Mouse (Mus musculus) forebrain, embryonic 12.5 days (tissue): ENCODE measurements around the gene Otp. TPM values are rescaled to one million over a fixed set of nuclear protein-coding genes. Genes with fewer than 3 reads are reported as not detected.
A peak's percentile ranks its signal among the peaks of the same experiment; 100 is the strongest.

Source experiments
- ATAC-seq: fragments of 200-750 bp; cut with Nextera tagmentation; 2 replicates; pipeline ENCODE4 v1.8.0; 2017; ENCODE audit warnings: moderate TSS enrichment; ENCODE audit not compliant: low FRiP score
- H3K27ac ChIP-seq: fragments of 300-500 bp; sonication (generic); 2 replicates; pipeline ENCODE4 v1.5.1; 2016; ENCODE audit warnings: mild to moderate bottlenecking
- H3K27me3 ChIP-seq: fragments of 300-500 bp; sonication (generic); 2 replicates; pipeline ENCODE4 v1.6.1; 2016; ENCODE audit warnings: mild to moderate bottlenecking
- H3K36me3 ChIP-seq: fragments of 300-500 bp; sonication (generic); replicated peaks from 2 replicates; pipeline ENCODE4 v1.6.1; 2016; ENCODE audit warnings: mild to moderate bottlenecking
- H3K4me1 ChIP-seq: fragments of 300-500 bp; sonication (generic); 2 replicates; pipeline ENCODE4 v1.6.1; 2016
- H3K4me2 ChIP-seq: fragments of 300-500 bp; sonication (generic); 2 replicates; pipeline ENCODE4 v1.6.1; 2016; ENCODE audit warnings: mild to moderate bottlenecking, moderate library complexity
- H3K4me3 ChIP-seq: fragments of 300-500 bp; sonication (generic); replicated peaks from 2 replicates; pipeline ENCODE4 v1.5.1; 2016; ENCODE audit warnings: mild to moderate bottlenecking
- H3K9ac ChIP-seq: fragments of 300-500 bp; sonication (generic); 2 replicates; pipeline ENCODE4 v1.6.1; 2016; ENCODE audit warnings: mild to moderate bottlenecking
- H3K9me3 ChIP-seq: fragments of 300-500 bp; sonication (generic); 2 replicates; pipeline ENCODE4 v1.6.1; 2016
- WGBS: fragments of 180-500 bp; shearing (Covaris S2); methylation state at CpG from one replicate; pipeline ENCODE4 v1.1.7; 2016; 5-methylcytosine and 5-hydroxymethylcytosine counted together
- polyA plus RNA-seq: library from polyadenylated mRNA; unstranded; fragments of >200 nt; fragmentation: Nextera tagmentation; extraction: Ambion mirVana; gene quantifications from 2 replicates; pipeline ENCODE4 v1.2.1, GENCODE M21; 2016

Otp gene
- 6.0 and 7.1 TPM in 2 replicates for polyA plus RNA-seq

- Histone ChIP-seq H3K4me3 (peak within 1 kb of the TSS; percentile 16; the same call in 1 of the 2 replicates), H3K36me3 (no peaks in the 10 kb centered on the region), H3K4me1 (peaks cover 11% of the 10 kb centered on the region), H3K27ac (peak within 1 kb of the TSS; percentile 63; the same call in 1 of the 2 replicates), H3K27me3 (peaks cover 76% of the 10 kb centered on the region), H3K4me2 (no peak within 1 kb of the TSS; the same call in 1 of the 2 replicates), H3K9me3 (no peaks in the 10 kb centered on the region), H3K9ac (peak within 1 kb of the TSS; percentile 13; the same call in 1 of the 2 replicates)
- peak; percentile 87 for ATAC-seq
- WGBS = under 1% methylated on average over 22 of the region's 30 CpGs
Measured at GRCm38 (mm10) chr13:94875396-94875880, at the start of gene Otp. TSS of gene Otp (plus strand) at chr13:94875602.

DNA sequence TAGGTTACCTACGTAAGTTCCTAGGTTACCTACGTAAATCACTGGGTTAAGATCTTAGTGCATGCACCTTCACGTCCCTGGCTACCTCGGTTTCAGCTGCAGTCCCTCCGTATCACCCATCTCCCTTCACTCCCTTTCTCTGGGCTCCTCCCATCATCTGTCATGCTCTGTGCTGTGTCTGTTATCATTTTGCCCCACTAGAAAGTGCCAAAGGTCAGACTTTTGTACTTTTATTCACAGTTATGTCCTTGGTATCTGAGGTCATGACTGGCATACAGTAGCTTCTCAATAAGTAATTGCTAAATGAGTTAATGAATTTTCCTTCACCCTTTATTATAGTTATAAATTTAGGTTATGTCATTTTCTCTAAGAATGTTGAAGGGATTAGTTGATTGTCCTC is 49.0 kb upstream of the Otp start:
- 96% methylated on average over 5 of the region's 5 CpGs for WGBS

DNA sequence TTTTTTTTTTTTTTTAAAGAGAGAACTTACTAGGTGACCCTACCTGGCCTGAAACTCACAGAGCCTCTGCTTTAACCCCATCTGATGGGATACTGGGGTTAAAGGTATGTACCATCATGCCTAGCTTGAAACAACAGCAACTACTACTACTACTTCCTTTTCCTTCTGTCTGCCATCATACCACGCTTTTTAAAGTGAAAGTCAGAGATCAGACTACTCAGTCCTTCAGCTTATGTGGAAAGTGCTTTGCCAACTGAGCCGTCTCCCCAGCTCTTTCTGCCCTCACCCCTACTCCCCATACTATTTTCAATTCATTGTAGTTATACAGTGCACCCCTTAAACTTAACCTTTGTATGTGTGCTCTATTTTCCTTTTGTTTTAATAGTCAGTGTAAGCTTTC is 48.4 kb upstream of the Otp start:
- Histone ChIP-seq H3K4me2 (no peak overlapping the region), H3K4me3 (no peak overlapping the region), H3K4me1 (peaks cover 10% of the 10 kb centered on the region; the same call in 1 of the 2 replicates), H3K27ac (no peak overlapping the region), H3K27me3 (no peaks in the 10 kb centered on the region), H3K9me3 (no peaks in the 10 kb centered on the region), H3K36me3 (no peaks in the 10 kb centered on the region), H3K9ac (no peak overlapping the region)
- WGBS = 76% methylated on average over 2 of the region's 2 CpGs
- ATAC-seq = no peak

More for the DNA sequence above, 49.0 kb upstream of the Otp start:
- Histone ChIP-seq H3K27me3 (no peaks in the 10 kb centered on the region), H3K4me2 (no peak overlapping the region), H3K9ac (no peak overlapping the region), H3K4me3 (no peak overlapping the region), H3K36me3 (no peaks in the 10 kb centered on the region), H3K27ac (no peak overlapping the region), H3K9me3 (no peaks in the 10 kb centered on the region), H3K4me1 (peaks cover 10% of the 10 kb centered on the region; the same call in 1 of the 2 replicates)
- no peak for ATAC-seq

DNA sequence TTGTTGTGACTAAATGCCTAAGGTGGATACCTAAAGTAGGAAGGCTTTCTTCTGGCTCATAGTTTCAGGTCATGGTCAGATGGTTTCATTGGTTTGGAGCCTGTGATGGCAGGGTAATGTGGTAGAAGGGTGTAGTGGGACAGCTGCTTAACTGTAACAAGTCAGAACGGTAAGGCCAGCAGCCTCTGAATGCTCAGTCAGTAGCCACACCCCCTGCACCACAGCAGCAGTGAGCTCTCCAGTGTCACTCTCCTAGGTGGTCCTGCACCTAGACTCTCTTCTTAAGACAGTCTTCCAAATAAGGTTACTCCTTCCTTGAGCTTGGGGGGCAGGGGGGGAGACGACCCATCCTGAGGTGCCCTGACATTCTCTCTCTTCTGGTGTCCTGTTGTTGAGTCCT is 47.6 kb upstream of the Otp start:
- H3K27ac ChIP-seq = no peak overlapping the region
- peaks cover 6% of the 10 kb centered on the region for H3K36me3 ChIP-seq
- H3K9ac ChIP-seq = no peak overlapping the region
- 40% methylated on average over 2 of the region's 2 CpGs for WGBS
- H3K4me3 ChIP-seq = no peak overlapping the region
- no peaks in the 10 kb centered on the region for H3K9me3 ChIP-seq
- no peak overlapping the region for H3K4me2 ChIP-seq
- no peak for ATAC-seq
- peaks cover 10% of the 10 kb centered on the region; the same call in 1 of the 2 replicates for H3K4me1 ChIP-seq
- H3K27me3 ChIP-seq = no peaks in the 10 kb centered on the region

DNA sequence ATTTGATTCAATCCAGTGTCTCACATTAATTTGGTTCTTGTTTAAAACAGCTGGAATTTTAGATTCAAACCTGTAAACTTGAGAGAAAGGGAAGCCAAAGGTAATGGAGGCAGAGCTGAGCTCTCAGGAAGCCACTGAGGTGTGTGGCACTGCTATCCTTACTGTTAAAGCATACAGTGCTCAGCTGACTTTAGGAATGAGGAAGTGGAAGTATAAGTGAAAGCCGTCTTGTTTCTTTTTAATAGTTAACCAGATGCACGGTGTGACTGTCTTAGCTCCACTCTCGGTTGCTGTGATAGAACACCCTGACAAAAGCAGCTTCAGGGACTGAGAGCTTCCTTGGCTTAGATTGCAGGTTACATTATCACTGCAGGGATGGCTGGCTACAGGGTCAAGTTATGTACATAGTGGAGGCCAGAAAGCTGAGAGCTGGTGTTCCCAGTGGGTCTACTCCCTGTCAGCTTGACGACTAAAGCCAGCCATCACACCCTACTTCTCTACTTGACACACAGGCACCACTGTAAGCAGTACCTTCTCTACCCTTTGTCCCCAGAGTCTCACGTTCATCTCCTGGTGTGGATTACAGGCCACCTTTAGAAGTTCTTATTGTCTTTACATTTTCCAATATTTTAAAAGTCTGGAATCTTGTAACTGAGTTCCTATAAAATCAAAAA is 37.2 kb upstream of the Otp start:
- Histone ChIP-seq H3K36me3 (peaks cover 36% of the 10 kb centered on the region), H3K4me2 (no peak overlapping the region), H3K27ac (0 out of 2 replicates have a peak overlapping the region, but pooled peaks have one; percentile 38), H3K9me3 (no peaks in the 10 kb centered on the region), H3K4me3 (no peak overlapping the region), H3K4me1 (peaks cover 10% of the 10 kb centered on the region), H3K27me3 (no peaks in the 10 kb centered on the region), H3K9ac (no peak overlapping the region)
- 77% methylated on average over 5 of the region's 5 CpGs for WGBS
- ATAC-seq = no peak

GRCm38 (mm10) chr13:94838756-94839337 is 36.6 kb upstream of the Otp start:
- H3K4me1 ChIP-seq = peaks cover 10% of the 10 kb centered on the region
- peak; percentile 72; the same call in 1 of the 2 replicates for ATAC-seq
- no peak overlapping the region for H3K27ac ChIP-seq
- 78% methylated on average over 8 of the region's 8 CpGs for WGBS
- H3K4me2 ChIP-seq = no peak overlapping the region
- H3K4me3 ChIP-seq = no peak overlapping the region
- H3K9ac ChIP-seq = no peak overlapping the region
- no peaks in the 10 kb centered on the region for H3K9me3 ChIP-seq
- no peaks in the 10 kb centered on the region for H3K27me3 ChIP-seq
- peaks cover 36% of the 10 kb centered on the region for H3K36me3 ChIP-seq

DNA sequence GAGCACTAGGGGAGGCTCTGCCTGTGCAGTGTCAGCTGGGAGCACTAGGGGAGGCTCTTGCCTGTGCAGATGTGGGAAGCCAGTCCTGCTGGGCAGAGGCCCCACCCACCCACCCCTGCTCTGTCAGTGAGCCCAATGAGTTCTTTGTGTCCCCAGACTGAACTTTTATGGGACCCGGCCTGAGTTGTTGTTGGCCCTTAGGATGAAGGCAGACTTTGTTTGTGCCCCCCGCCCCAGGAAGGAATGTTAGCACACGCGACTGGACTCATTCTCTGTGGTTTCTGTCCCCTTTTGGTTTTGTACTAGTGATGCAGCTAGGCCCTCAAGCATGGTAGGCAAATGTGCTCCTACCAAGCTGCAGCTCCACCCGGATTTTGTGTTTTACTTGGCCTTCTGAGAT is 32.2 kb upstream of the Otp start:
- Histone ChIP-seq H3K27ac (no peak overlapping the region), H3K9me3 (no peaks in the 10 kb centered on the region), H3K9ac (no peak overlapping the region), H3K4me3 (no peak overlapping the region), H3K36me3 (peaks cover 19% of the 10 kb centered on the region), H3K27me3 (no peaks in the 10 kb centered on the region), H3K4me2 (no peak overlapping the region), H3K4me1 (peaks cover 3% of the 10 kb centered on the region)
- WGBS = 61% methylated on average over 5 of the region's 5 CpGs
- no peak for ATAC-seq

DNA sequence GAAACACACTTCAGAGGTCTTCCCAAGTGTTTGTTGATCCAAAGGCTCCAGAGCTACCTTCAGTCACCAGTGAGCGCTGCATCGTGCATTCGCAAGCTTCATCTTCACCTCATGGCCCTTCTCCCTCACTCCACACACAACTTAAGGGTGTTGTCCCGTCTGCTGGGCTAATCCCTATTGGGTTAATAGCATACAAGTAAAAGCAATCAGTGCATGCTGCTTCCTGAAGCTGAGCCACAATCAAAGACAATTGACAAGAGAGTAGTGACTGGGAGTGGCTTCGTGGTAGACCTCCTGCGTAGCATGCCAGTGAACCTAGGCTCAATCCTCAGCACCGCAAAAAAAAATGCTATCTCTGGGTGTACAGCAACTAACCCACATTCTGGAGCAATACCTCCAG is 27.5 kb upstream of the Otp start:
- H3K36me3 ChIP-seq = 0 out of 2 replicates have a peak, but pooled peaks cover 7% of the 10 kb centered on the region
- H3K27ac ChIP-seq = no peak overlapping the region
- H3K4me1 ChIP-seq = no peaks in the 10 kb centered on the region
- WGBS = 72% methylated on average over 7 of the region's 7 CpGs
- H3K4me2 ChIP-seq = no peak overlapping the region
- no peak overlapping the region for H3K4me3 ChIP-seq
- H3K9me3 ChIP-seq = no peaks in the 10 kb centered on the region
- no peak overlapping the region for H3K9ac ChIP-seq
- 0 out of 2 replicates have a peak, but pooled peaks cover 4% of the 10 kb centered on the region for H3K27me3 ChIP-seq
- no peak for ATAC-seq

- Histone ChIP-seq H3K4me2 (no peak overlapping the region), H3K27me3 (peaks cover 11% of the 10 kb centered on the region), H3K4me1 (no peaks in the 10 kb centered on the region), H3K4me3 (no peak overlapping the region), H3K9me3 (no peaks in the 10 kb centered on the region), H3K9ac (no peak overlapping the region), H3K27ac (no peak overlapping the region), H3K36me3 (no peaks in the 10 kb centered on the region)
- no peak for ATAC-seq
- WGBS = 82% methylated on average over 13 of the region's 13 CpGs
Measured at GRCm38 (mm10) chr13:94849351-94849750, 26.1 kb upstream of the Otp start.

DNA sequence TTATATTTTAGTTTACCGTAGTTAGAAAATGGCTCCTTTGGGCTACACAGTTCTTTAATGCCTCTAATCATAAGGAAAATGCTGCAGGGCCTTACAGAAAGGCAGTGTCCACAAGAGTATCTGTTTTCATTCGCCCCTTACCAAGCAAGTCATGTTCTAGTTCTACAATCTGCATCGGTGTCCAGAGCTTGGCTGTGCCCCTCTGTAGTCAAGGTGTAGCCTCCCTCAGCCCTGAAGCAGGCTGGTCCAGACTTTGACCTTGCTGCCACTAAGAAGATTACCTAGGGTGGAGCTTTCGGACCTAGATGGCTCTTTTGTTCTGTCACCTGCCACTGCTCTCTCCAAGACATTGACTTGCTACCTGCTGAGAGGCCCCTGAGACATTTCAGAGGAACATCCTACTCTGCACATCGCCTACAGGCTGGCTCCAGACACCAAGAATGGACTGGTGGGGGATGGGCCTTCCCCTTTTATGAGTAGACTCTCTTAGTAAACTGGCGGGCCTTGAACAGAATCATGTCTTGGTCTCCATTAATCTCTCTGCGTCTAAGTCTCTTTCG is 17.3 kb upstream of the Otp start:
- H3K36me3 ChIP-seq = no peaks in the 10 kb centered on the region
- H3K4me1 ChIP-seq = 0 out of 2 replicates have a peak, but pooled peaks cover 3% of the 10 kb centered on the region
- peaks cover 72% of the 10 kb centered on the region for H3K27me3 ChIP-seq
- no peaks in the 10 kb centered on the region for H3K9me3 ChIP-seq
- no peak overlapping the region for H3K4me3 ChIP-seq
- no peak for ATAC-seq
- 63% methylated on average over 8 of the region's 8 CpGs for WGBS
- no peak overlapping the region for H3K9ac ChIP-seq
- no peak overlapping the region for H3K4me2 ChIP-seq
- H3K27ac ChIP-seq = no peak overlapping the region

GRCm38 (mm10) chr13:94859256-94859655 is 16.1 kb upstream of the Otp start:
- Histone ChIP-seq H3K4me1 (0 out of 2 replicates have a peak, but pooled peaks cover 3% of the 10 kb centered on the region), H3K27ac (no peak overlapping the region), H3K9me3 (no peaks in the 10 kb centered on the region), H3K9ac (no peak overlapping the region), H3K4me3 (no peak overlapping the region), H3K4me2 (no peak overlapping the region), H3K27me3 (peaks cover 78% of the 10 kb centered on the region), H3K36me3 (no peaks in the 10 kb centered on the region)
- WGBS = 89% methylated on average over 8 of the region's 8 CpGs
- no peak for ATAC-seq

DNA sequence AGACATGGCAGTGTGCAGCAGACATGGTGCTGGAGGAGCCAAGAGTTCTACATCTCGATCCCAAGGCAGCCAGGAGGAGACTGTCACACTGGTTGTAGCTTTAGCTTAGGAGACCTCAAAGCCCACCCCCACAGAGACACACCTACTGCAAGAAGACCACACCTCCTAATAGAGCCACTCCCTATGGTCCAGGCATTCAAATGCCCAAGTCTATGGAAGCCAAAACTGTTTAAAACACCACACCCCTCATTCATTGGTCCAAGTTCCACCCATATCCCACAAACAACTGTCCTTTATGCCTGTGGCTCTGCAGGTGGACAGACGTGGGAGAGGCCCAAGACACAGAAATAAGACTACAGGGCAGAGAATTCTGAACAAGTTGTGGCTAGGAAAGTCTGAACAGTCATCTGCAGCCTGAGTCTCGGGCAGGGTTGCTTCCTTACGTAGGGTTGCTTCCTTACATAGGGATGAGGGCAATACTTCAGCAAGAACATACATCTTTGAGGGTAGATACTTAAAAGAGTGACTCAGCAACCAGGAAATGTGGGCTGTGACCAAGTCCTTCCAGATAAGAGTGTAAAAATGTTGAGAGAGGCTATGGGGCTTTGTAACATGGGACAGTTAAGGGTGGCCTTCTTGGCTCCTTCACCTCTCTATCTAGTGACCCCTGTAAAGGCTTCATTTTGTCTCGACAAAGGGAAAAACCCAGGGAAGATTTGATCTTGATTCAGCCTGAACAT is 12.7 kb upstream of the Otp start:
- 73% methylated on average over 5 of the region's 5 CpGs for WGBS
- Histone ChIP-seq H3K4me3 (no peak overlapping the region), H3K9me3 (no peaks in the 10 kb centered on the region), H3K9ac (no peak overlapping the region), H3K4me2 (no peak overlapping the region), H3K27me3 (peaks cover 95% of the 10 kb centered on the region), H3K4me1 (0 out of 2 replicates have a peak, but pooled peaks cover 3% of the 10 kb centered on the region), H3K27ac (no peak overlapping the region), H3K36me3 (no peaks in the 10 kb centered on the region)
- ATAC-seq = no peak
